Mouse (Mus musculus): ENCODE measurements around the gene Lclat1. TPM values are rescaled to one million over a fixed set of nuclear protein-coding genes. Genes with fewer than 3 reads are reported as not detected.

Lclat1 gene
- polyA plus RNA-seq, 1 experiment, result 12.4 TPM

DNA sequence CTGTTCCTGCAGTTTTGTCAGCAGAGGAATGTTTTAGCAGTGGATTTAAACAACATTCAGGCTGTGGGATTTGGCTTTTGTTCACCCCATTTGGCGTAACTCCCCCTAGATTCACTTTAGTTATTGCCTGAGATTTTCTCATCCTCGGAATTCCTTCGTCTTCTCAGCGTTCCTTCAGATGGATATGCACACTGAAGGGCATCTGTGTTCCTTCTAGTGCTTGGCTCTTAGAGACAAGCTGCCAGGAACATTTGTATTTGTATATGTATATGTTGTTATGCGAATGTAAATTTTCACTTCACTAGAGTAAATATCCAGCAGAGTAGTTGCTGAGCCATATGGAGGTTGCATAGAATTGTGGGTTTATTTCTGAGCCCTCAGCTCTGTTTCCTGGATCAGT is 12.8 kb downstream of the Lclat1 start:
- no peak overlapping the region for H3K4me3 ChIP-seq (replicated peaks; ENCODE audit: insufficient read depth, low read depth, low read length)
- TF ChIP-seq CTCF (IDR thresholded peaks at IDR 0.05; ENCODE audit: borderline replicate concordance, insufficient read depth, low read depth, low read length) (no peak), POLR2A (IDR thresholded peaks at IDR 0.05; ENCODE audit: borderline replicate concordance, insufficient read depth, low read length) (no peak)
- whole genome bisulfite sequencing, result 83% methylated on average over 5 of the region's 5 CpGs
- no peaks in the 10 kb centered on the region for H3K27me3 ChIP-seq (ENCODE audit: control insufficient read depth, insufficient read depth, low read length)
- no peak overlapping the region for H3K27ac ChIP-seq (ENCODE audit: insufficient read depth, low read length)
- H3K4me1 ChIP-seq (ENCODE audit: control insufficient read depth, insufficient read depth, low read length), result no peaks in the 10 kb centered on the region
- DNase-seq, result no peak

DNA sequence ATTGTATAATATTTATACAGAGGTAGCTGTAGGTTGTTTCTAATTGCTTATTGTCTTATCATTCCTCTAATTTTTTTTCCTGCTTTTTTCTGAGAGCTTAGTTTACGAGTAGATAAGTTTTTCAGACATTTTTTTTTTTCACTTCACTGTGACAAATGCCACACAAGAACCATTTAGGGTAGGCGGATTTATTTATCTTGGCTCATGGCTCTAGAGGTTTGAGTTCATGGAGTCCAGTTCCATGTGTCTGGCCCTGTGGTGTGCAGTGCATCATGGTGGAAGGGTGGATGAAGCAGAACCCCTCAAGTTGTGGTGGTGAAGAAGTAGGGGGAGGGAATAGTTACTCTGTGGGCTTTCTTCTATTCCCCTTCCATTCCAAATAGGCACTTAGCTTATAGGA is 13.9 kb downstream of the Lclat1 start:
- TF ChIP-seq CTCF (IDR thresholded peaks at IDR 0.05; ENCODE audit: borderline replicate concordance, insufficient read depth, low read depth, low read length) (no peak), POLR2A (IDR thresholded peaks at IDR 0.05; ENCODE audit: borderline replicate concordance, insufficient read depth, low read length) (no peak)
- H3K4me3 ChIP-seq (replicated peaks; ENCODE audit: insufficient read depth, low read depth, low read length), result no peak overlapping the region
- no peak overlapping the region for H3K27ac ChIP-seq (ENCODE audit: insufficient read depth, low read length)
- no peaks in the 10 kb centered on the region for H3K27me3 ChIP-seq (ENCODE audit: control insufficient read depth, insufficient read depth, low read length)
- H3K4me1 ChIP-seq (ENCODE audit: control insufficient read depth, insufficient read depth, low read length), result no peaks in the 10 kb centered on the region
- 95% methylated on average over 2 of the region's 2 CpGs for WGBS
- DNase-seq, result no peak

DNA sequence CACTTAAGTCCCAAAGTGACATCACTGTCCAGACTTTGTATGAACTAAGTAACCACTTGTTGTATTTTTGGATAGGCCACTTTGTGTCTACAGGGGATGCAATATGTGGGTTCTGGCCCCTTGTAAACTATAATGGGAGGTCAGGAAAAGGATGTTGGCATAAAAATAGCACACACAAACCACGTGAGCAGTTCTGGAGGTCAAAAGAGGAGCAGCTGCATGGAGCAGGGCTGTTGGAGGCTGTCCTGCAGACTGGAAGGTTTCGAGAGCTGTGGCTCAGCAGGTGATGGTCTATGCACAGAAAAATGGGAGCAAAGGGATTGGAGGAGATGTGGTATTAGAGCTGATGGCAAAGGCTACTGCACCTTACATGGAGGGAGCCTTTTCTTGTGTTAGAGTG is 18.6 kb downstream of the Lclat1 start:
- 18% methylated on average over 2 of the region's 2 CpGs for WGBS
- no peak for DNase-seq
- no peak overlapping the region for H3K4me3 ChIP-seq (replicated peaks; ENCODE audit: insufficient read depth, low read depth, low read length)
- H3K4me1 ChIP-seq (ENCODE audit: control insufficient read depth, insufficient read depth, low read length), result no peaks in the 10 kb centered on the region
- H3K27ac ChIP-seq (ENCODE audit: insufficient read depth, low read length), result no peak overlapping the region
- no peaks in the 10 kb centered on the region for H3K27me3 ChIP-seq (ENCODE audit: control insufficient read depth, insufficient read depth, low read length)
- TF ChIP-seq POLR2A (IDR thresholded peaks at IDR 0.05; ENCODE audit: borderline replicate concordance, insufficient read depth, low read length) (no peak), CTCF (IDR thresholded peaks at IDR 0.05; ENCODE audit: borderline replicate concordance, insufficient read depth, low read depth, low read length) (no peak)

DNA sequence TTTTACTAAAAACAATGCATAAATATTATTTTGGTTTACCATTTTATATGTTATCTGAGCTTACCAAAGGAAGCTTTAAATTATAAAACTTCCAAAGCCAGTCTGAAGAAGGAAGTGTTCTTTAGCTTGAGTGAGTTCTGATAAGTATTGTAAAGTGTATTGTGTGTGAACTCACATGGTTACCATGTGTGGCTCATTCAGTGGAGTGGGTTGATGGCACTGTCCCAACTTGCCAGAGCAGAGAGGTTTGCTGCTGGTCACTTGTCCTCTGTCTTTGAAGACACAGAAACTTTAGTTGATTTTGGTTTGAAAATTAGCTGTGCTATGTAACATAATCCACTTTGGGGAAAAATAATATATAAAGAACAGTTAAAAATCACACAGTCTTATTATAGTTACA is 19.1 kb downstream of the Lclat1 start:
- TF ChIP-seq CTCF (IDR thresholded peaks at IDR 0.05; ENCODE audit: borderline replicate concordance, insufficient read depth, low read depth, low read length) (no peak), POLR2A (IDR thresholded peaks at IDR 0.05; ENCODE audit: borderline replicate concordance, insufficient read depth, low read length) (no peak)
- no peak overlapping the region for H3K27ac ChIP-seq (ENCODE audit: insufficient read depth, low read length)
- DNase-seq, result no peak

DNA sequence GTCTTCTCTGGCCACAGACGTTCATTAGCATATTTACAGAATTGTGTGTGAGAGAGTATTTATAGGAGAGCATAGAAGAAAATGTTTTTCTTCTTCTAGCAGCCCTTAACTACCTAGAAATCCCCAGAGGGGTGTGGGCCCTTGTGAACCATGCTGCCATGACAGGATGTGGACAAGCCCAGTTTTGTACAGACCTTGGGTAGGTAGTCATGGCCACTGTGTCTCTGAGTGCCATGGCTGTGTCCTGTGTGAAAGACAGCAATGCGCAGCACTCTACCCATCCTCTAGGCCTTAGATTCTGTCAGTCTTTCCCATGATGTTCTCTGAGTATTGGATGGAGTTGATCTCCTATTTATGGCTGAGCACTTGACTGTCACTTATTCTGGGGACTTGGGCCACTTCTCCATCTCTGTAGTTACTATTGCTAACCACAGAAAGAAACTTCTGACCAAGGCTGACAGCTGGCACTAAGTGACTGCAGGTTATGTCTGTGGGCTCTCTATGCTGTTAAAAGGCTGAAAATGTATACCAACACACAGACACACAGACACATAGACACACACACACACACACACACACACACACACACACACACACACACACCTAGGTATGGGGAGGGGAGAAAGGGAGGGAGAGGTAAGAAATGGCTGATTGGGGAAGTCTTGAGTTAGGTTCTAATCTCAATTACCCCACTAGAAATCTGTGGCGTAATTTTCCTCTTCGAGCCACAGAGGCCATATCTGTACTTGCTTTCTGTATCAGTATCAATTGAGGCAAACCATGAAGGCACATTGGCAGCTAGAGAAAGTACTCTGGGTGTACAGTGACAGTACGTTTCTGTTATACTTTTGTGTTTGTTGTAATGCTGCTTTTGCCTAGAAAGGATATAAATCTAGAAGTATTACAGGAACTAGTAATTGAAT is 29.0 kb downstream of the Lclat1 start:
- Histone ChIP-seq H3K27ac (ENCODE audit: insufficient read depth, low read length) (no peak overlapping the region), H3K27me3 (ENCODE audit: control insufficient read depth, insufficient read depth, low read length) (no peaks in the 10 kb centered on the region), H3K4me1 (ENCODE audit: control insufficient read depth, insufficient read depth, low read length) (no peaks in the 10 kb centered on the region), H3K4me3 (replicated peaks; ENCODE audit: insufficient read depth, low read depth, low read length) (no peak overlapping the region)
- 96% methylated on average over 5 of the region's 5 CpGs for WGBS
- no peak for DNase-seq
- no peak for TF ChIP-seq CTCF (IDR thresholded peaks at IDR 0.05; ENCODE audit: borderline replicate concordance, insufficient read depth, low read depth, low read length)
- no peak for TF ChIP-seq POLR2A (IDR thresholded peaks at IDR 0.05; ENCODE audit: borderline replicate concordance, insufficient read depth, low read length)

More for the DNA sequence above, 19.1 kb downstream of the Lclat1 start:
- H3K4me1 ChIP-seq (ENCODE audit: control insufficient read depth, insufficient read depth, low read length), result no peaks in the 10 kb centered on the region
- H3K4me3 ChIP-seq (replicated peaks; ENCODE audit: insufficient read depth, low read depth, low read length), result no peak overlapping the region
- no peaks in the 10 kb centered on the region for H3K27me3 ChIP-seq (ENCODE audit: control insufficient read depth, insufficient read depth, low read length)

DNA sequence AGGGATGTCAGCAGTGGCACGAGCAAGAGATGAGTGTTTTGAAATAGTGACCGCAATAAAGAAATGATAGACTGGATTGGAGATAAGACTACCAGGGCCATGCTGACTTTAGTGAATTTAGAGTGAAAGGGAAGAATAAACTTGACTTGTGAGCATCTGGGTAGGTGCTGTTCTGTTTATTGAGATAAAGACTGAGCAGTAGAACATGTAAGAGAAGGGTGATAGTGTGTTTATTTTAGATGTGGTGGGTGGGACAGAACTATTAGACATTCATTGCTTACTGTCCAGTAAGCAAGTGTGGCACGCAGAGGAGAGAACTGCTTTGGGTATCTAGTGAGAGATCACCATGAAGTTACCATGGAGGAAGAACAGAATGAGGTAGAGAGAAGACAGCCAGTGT is 30.4 kb downstream of the Lclat1 start:
- no peak for DNase-seq
- Histone ChIP-seq H3K4me3 (replicated peaks; ENCODE audit: insufficient read depth, low read depth, low read length) (no peak overlapping the region), H3K27me3 (ENCODE audit: control insufficient read depth, insufficient read depth, low read length) (no peaks in the 10 kb centered on the region), H3K27ac (ENCODE audit: insufficient read depth, low read length) (no peak overlapping the region), H3K4me1 (ENCODE audit: control insufficient read depth, insufficient read depth, low read length) (no peaks in the 10 kb centered on the region)
- WGBS, result 96% methylated on average over 3 of the region's 3 CpGs
- no peak for TF ChIP-seq POLR2A (IDR thresholded peaks at IDR 0.05; ENCODE audit: borderline replicate concordance, insufficient read depth, low read length)
- no peak for TF ChIP-seq CTCF (IDR thresholded peaks at IDR 0.05; ENCODE audit: borderline replicate concordance, insufficient read depth, low read depth, low read length)

DNA sequence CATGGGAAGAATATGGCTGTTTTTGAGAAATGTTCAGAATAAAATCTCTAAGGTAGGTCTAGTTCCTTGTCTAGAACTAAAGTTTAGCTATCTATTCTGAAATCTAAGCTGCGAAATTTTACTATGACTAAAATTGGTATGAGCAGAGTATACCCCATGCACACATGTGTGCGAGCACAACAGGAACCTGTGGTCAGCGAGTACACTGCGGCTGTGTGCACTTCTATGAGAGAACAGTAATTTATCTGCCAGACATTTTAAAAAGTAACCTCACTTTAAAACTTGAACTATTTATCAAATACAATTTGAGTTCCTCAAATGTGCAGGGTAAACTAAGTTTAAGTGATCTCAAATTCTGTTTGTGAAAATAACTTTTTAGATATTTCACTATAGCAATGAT is 34.2 kb downstream of the Lclat1 start:
- no peaks in the 10 kb centered on the region for H3K27me3 ChIP-seq (ENCODE audit: control insufficient read depth, insufficient read depth, low read length)
- WGBS, result 96% methylated on average over 4 of the region's 4 CpGs
- no peak for DNase-seq
- no peaks in the 10 kb centered on the region for H3K4me1 ChIP-seq (ENCODE audit: control insufficient read depth, insufficient read depth, low read length)
- H3K27ac ChIP-seq (ENCODE audit: insufficient read depth, low read length), result no peak overlapping the region
- TF ChIP-seq CTCF (IDR thresholded peaks at IDR 0.05; ENCODE audit: borderline replicate concordance, insufficient read depth, low read depth, low read length) (no peak), POLR2A (IDR thresholded peaks at IDR 0.05; ENCODE audit: borderline replicate concordance, insufficient read depth, low read length) (no peak)
- H3K4me3 ChIP-seq (replicated peaks; ENCODE audit: insufficient read depth, low read depth, low read length), result no peak overlapping the region

DNA sequence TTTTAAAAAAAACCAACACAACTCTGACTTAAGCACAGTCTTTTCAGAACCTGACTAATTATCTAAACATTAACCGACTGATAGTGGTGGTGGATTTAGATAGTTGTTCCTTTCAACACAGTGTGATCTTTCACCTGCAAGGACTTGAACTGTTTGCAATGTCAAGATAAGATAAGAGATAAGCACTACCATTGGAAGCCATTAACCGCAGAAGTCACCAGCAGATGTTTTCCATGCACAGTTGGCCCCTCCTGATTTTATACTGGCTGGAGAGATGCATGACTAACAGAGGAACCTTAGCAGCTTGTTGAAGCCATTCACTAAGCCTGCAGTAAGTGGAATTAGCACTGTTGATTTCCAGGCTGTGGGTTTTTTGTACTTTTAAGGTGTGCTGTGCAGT is 34.7 kb downstream of the Lclat1 start:
- whole genome bisulfite sequencing, result 91% methylated on average over 2 of the region's 2 CpGs
- no peaks in the 10 kb centered on the region for H3K27me3 ChIP-seq (ENCODE audit: control insufficient read depth, insufficient read depth, low read length)
- TF ChIP-seq POLR2A (IDR thresholded peaks at IDR 0.05; ENCODE audit: borderline replicate concordance, insufficient read depth, low read length) (no peak), CTCF (IDR thresholded peaks at IDR 0.05; ENCODE audit: borderline replicate concordance, insufficient read depth, low read depth, low read length) (no peak)

More for the DNA sequence above, 34.7 kb downstream of the Lclat1 start:
- no peak overlapping the region for H3K4me3 ChIP-seq (replicated peaks; ENCODE audit: insufficient read depth, low read depth, low read length)
- no peak for DNase-seq
- H3K4me1 ChIP-seq (ENCODE audit: control insufficient read depth, insufficient read depth, low read length), result no peaks in the 10 kb centered on the region
- H3K27ac ChIP-seq (ENCODE audit: insufficient read depth, low read length), result no peak overlapping the region

Measured in cerebellum, adult 2 months (tissue).